Mouse (Mus musculus): ENCODE measurements around the gene Olfr1371.

The Olfr1371 gene

GRCm38 (mm10) chr11:52213887-52214286 lies at the start of gene Olfr1371:
Gene Olfr1371, minus strand, starts transcription at chr11:52213987.
- no peak for DNase-seq (ENCODE audit: low spot score)

- no peak for DNase-seq (ENCODE audit: low spot score)
Observed at GRCm38 (mm10) chr11:52262338-52262737, 48.6 kb upstream of the Olfr1371 start.

GRCm38 (mm10) chr11:52261937-52262336 lies 48.1 kb upstream of the Olfr1371 start:
- DNase-seq (ENCODE audit: low spot score) = peak; percentile 38

GRCm38 (mm10) chr11:52260878-52261277 lies 47.1 kb upstream of the Olfr1371 start:
- DNase-seq (ENCODE audit: low spot score) = no peak

- DNase-seq (ENCODE audit: low spot score) = no peak
Observed at GRCm38 (mm10) chr11:52258711-52259110, 44.9 kb upstream of the Olfr1371 start.

- no peak for DNase-seq (ENCODE audit: low spot score)
Observed at GRCm38 (mm10) chr11:52257376-52257775, 43.6 kb upstream of the Olfr1371 start.

GRCm38 (mm10) chr11:52255077-52255476 lies 41.3 kb upstream of the Olfr1371 start:
- no peak for DNase-seq (ENCODE audit: low spot score)

- DNase-seq (ENCODE audit: low spot score) = peak; percentile 66
Observed at GRCm38 (mm10) chr11:52253674-52254375, 40.0 kb upstream of the Olfr1371 start.

- DNase-seq (ENCODE audit: low spot score) = no peak
Observed at GRCm38 (mm10) chr11:52252692-52253091, 38.9 kb upstream of the Olfr1371 start.

GRCm38 (mm10) chr11:52251770-52252169 lies 38.0 kb upstream of the Olfr1371 start:
- DNase-seq (ENCODE audit: low spot score) = no peak

GRCm38 (mm10) chr11:52249452-52249851 lies 35.7 kb upstream of the Olfr1371 start:
- DNase-seq (ENCODE audit: low spot score) = no peak

GRCm38 (mm10) chr11:52240898-52241542 lies 27.2 kb upstream of the Olfr1371 start:
- DNase-seq (ENCODE audit: low spot score) = no peak

GRCm38 (mm10) chr11:52234509-52234908 lies 20.7 kb upstream of the Olfr1371 start:
- no peak for DNase-seq (ENCODE audit: low spot score)

GRCm38 (mm10) chr11:52233906-52234305 lies 20.1 kb upstream of the Olfr1371 start:
- DNase-seq (ENCODE audit: low spot score) = no peak

GRCm38 (mm10) chr11:52233043-52233653 lies 19.4 kb upstream of the Olfr1371 start:
- DNase-seq (ENCODE audit: low spot score) = no peak

GRCm38 (mm10) chr11:52231606-52232541 lies 18.1 kb upstream of the Olfr1371 start, which contains the start of gene Skp1a:
Gene Skp1a, plus strand, starts transcription at chr11:52231995.
- DNase-seq (ENCODE audit: low spot score) = peak; percentile 92

GRCm38 (mm10) chr11:52230694-52231093 lies 16.9 kb upstream of the Olfr1371 start:
- DNase-seq (ENCODE audit: low spot score) = no peak

GRCm38 (mm10) chr11:52228722-52229448 lies 15.1 kb upstream of the Olfr1371 start:
- DNase-seq (ENCODE audit: low spot score) = no peak

- no peak for DNase-seq (ENCODE audit: low spot score)
Observed at GRCm38 (mm10) chr11:52227466-52228226, 13.9 kb upstream of the Olfr1371 start.

GRCm38 (mm10) chr11:52227053-52227452 lies 13.3 kb upstream of the Olfr1371 start:
- DNase-seq (ENCODE audit: low spot score) = no peak
